Mouse (Mus musculus) kidney, adult 2 months (tissue): ENCODE measurements around the gene Rnf126.

Experiments
- CTCF ChIP-seq: fragments of 200-500 bp; conservative IDR thresholded peaks from 2 replicates; pipeline ENCODE4 v1.5.1; 2011; ENCODE audit warnings: low read depth, mild to moderate bottlenecking, control low read depth, low read length, moderate library complexity, mixed read lengths; ENCODE audit not compliant: insufficient read depth, insufficient read length
- POLR2A ChIP-seq: fragments of 200-500 bp; IDR thresholded peaks from one replicate; pipeline ENCODE4 v1.6.1; 2011; ENCODE audit warnings: low read depth, low read length, control low read depth

- no peak for TF ChIP-seq POLR2A
- no peak for TF ChIP-seq CTCF
Measured at GRCm38 (mm10) chr10:79781139-79781538, 14.4 kb upstream of the Rnf126 start.
